8 mouse cellular contexts compared by ENCODE assay signal in the genomic region with DNA sequence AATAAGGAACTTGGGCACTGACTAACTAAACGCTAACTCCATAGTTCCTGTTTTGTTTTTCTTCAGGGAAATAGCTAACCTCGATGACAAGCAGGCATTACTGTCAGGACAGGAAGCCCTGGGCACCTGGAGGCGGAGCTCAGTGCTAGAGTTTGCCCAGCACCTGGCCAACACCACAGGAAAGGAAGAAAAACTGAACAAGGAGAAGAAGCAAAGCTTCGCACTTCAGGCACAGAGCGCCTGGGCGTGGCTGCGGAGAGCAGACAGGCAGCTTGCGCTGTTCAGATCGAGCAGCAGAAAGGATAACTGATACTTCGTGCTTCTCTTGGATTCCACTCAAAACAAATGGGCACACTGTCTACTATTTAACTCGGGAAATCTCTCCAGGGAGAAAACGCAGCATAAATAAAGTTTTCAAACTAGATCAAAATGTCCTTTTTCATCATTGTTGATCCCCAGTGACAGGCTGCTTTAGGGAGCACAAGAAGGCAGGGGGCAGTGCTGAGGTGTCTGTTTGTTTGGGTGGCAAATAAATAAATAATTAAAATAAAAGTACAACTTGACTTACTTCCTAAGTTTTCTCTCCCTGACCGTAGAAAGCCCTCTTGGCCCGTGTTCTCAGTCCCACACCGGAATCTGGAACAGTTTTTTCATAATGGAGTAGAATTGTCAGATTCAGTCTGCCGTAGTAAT. TPM values are rescaled to one million over a fixed set of nuclear protein-coding genes. Genes with fewer than 3 reads are reported as not detected.
A peak's percentile ranks its signal among the peaks of the same experiment; 100 is the strongest.
DNase-seq lines count a peak whose midpoint lies in the region; ATAC-seq and TF ChIP-seq lines count a peak whose summit lies in the region.
"Had no signal": no experiment of that assay in that cellular context is flagged by ENCODE, and none has a peak within 500 bp of the region (broad histone marks: within the 10 kb centered on the region; RNA-seq: fewer than 3 reads in every experiment).

No protein-coding gene starts in this region.

- no peaks in the 10 kb centered on the region for H3K4me1 ChIP-seq in lung, postnatal 0 days (ENCODE audit: insufficient read depth, low read depth, low read length)
- H3K4me1 ChIP-seq: hindbrain, embryonic 15.5 days had no signal

- no peaks in the 10 kb centered on the region for H3K27me3 ChIP-seq in lung, postnatal 0 days (replicated peaks; ENCODE audit: insufficient read depth, low read length)
- H3K27me3 ChIP-seq: hindbrain, embryonic 15.5 days had no signal

- H3K4me2 ChIP-seq in lung, postnatal 0 days (replicated peaks; ENCODE audit: low read depth, low read length), result peak overlapping the region; percentile 20; the same call in 1 of the 2 replicates
- H3K4me2 ChIP-seq: hindbrain, embryonic 15.5 days had no signal

- H3K9ac ChIP-seq in lung, postnatal 0 days (replicated peaks; ENCODE audit: low read depth), result no peak overlapping the region
- H3K9ac ChIP-seq: hindbrain, embryonic 15.5 days had no signal

- ATAC-seq in lung, postnatal 0 days, result no peak
- peak; percentile 63 for ATAC-seq in common myeloid progenitor, adult 5-6 weeks (replicated peaks; ENCODE audit: low read depth, poor library complexity, severe bottlenecking)

- no peaks in the 10 kb centered on the region for H3K36me3 ChIP-seq in lung, postnatal 0 days (ENCODE audit: insufficient read depth, low read length)
- H3K36me3 ChIP-seq: hindbrain, embryonic 15.5 days had no signal

- no peak overlapping the region for H3K27ac ChIP-seq in lung, postnatal 0 days (ENCODE audit: low read length)
- H3K27ac ChIP-seq: hindbrain, embryonic 15.5 days had no signal

- no peaks in the 10 kb centered on the region for H3K9me3 ChIP-seq in lung, postnatal 0 days (ENCODE audit: low read length)
- H3K9me3 ChIP-seq: hindbrain, embryonic 15.5 days had no signal

- H3K4me3 ChIP-seq in lung, postnatal 0 days (ENCODE audit: low read depth, low read length), result no peak overlapping the region
- H3K4me3 ChIP-seq: hindbrain, embryonic 15.5 days had no signal

- intact Hi-C loops in gastrocnemius, postnatal 14 days (cut with DNase I; ENCODE audit: low total_unique reads), result no loop called here

- TF ChIP-seq EP300 in lung, postnatal 0 days (IDR thresholded peaks at IDR 0.05), result no peak

- WGBS in lung, postnatal 0 days, result 58% methylated on average over 16 of the region's 16 CpGs

- DNase-seq in lung, postnatal 0 days (ENCODE audit: low spot score), result no peak
- DNase-seq in lung, postnatal 14 days, result no peak
- peak; percentile 15 to 37 for DNase-seq in kidney, postnatal 4 days
- DNase-seq in ovary, postnatal 36 days (ENCODE audit: low spot score), result no peak
- no peak for DNase-seq in retina, postnatal 1 day
- DNase-seq in gastrocnemius, postnatal 14 days, result no peak

- TF ChIP-seq CTCF in lung, postnatal 0 days (IDR thresholded peaks at IDR 0.05), result no peak; the same call in none of the 2 replicates

RNA-seq across cellular contexts. Expression of a gene that starts 24.1 kb away (rescaled TPM):
- 76.1 and 83.7 TPM in 2 replicates for polyA plus RNA-seq in lung, postnatal 0 days (2015; fragmentation: Nextera tagmentation; extraction: Ambion mirVana)
- 97.5 and 108 TPM in 2 replicates for total RNA-seq in common myeloid progenitor, adult 5-6 weeks (2017)
- total RNA-seq in gastrocnemius, postnatal 14 days (2021), result 1 to 10 TPM; 9.9 to 10.0 TPM

Comparison
In these comparisons a context has a peak if more than half of its experiments do, and no peak if none do; other contexts are left out.
1. DNase-seq: peak in kidney, postnatal 4 days (2 of 2); none in lung, postnatal 0 days (single experiment), lung, postnatal 14 days (single experiment), ovary, postnatal 36 days (single experiment), retina, postnatal 1 day (single experiment) and gastrocnemius, postnatal 14 days (single experiment).